Mouse (Mus musculus): Measurements from ENCODE around the gene Fam78b. TPM values are rescaled to one million over a fixed set of nuclear protein-coding genes. Genes with fewer than 3 reads are reported as not detected.

Gene Fam78b
- polyA plus RNA-seq, 1 experiment from 2014 or later = 16.7 TPM

GRCm38 (mm10) chr1:167135748-167136147, 134.5 kb downstream of the Fam78b start:
- Histone ChIP-seq H3K36me3 (ENCODE audit: control insufficient read depth, insufficient read depth, low read length) (no peaks in the 10 kb centered on the region), H3K27me3 (ENCODE audit: control insufficient read depth, insufficient read depth, low read length) (no peaks in the 10 kb centered on the region), H3K4me2 (ENCODE audit: low read length) (no peak overlapping the region), H3K4me1 (ENCODE audit: control insufficient read depth, insufficient read depth, low read length) (no peaks in the 10 kb centered on the region), H3K9me3 (ENCODE audit: control insufficient read depth, low read length) (no peaks in the 10 kb centered on the region; the same call in 1 of the 2 replicates), H3K9ac (replicated peaks; ENCODE audit: low read length) (no peak overlapping the region), H3K27ac (replicated peaks; ENCODE audit: low read depth, low read length) (no peak overlapping the region), H3K4me3 (replicated peaks; ENCODE audit: low read depth, low read length) (no peak overlapping the region)
- 88% methylated on average over 5 of the region's 5 CpGs for WGBS
- no peak for DNase-seq
- no peak for ATAC-seq (ENCODE audit: low FRiP score, low TSS enrichment)

All from midbrain, embryonic 14.5 days (tissue).